ENCODE assay signal across 10 mouse cellular contexts in genomic region chr7:49084768-49085167, GRCm38 (mm10).
DNase-seq lines count a peak whose midpoint lies in the region; ATAC-seq and TF ChIP-seq lines count a peak whose summit lies in the region.
"Had no signal": no experiment of that assay in that cellular context is flagged by ENCODE, and none has a peak within 500 bp of the region (broad histone marks: within the 10 kb centered on the region; RNA-seq: fewer than 3 reads in every experiment).

No protein-coding gene starts in this region.

- H3K4me3 ChIP-seq in heart, embryonic 13.5 days = no peak overlapping the region
- H3K4me3 ChIP-seq in neural tube, embryonic 11.5 days (ENCODE audit: low read depth, low read length) = no peak overlapping the region
- no peak overlapping the region for H3K4me3 ChIP-seq in hindbrain, embryonic 14.5 days (replicated peaks; ENCODE audit: low read length)
- no peak overlapping the region for H3K4me3 ChIP-seq in neural tube, embryonic 15.5 days (replicated peaks)
- no peak overlapping the region for H3K4me3 ChIP-seq in intestine, postnatal 0 days (ENCODE audit: low read depth, low read length)

- 0 out of 2 replicates have a peak overlapping the region, but pooled peaks have one; percentile 10 for H3K4me2 ChIP-seq in heart, embryonic 13.5 days
- H3K4me2 ChIP-seq in neural tube, embryonic 11.5 days (ENCODE audit: low read depth) = no peak overlapping the region
- H3K4me2 ChIP-seq in hindbrain, embryonic 14.5 days (replicated peaks) = peak overlapping the region; percentile 21
- H3K4me2 ChIP-seq in neural tube, embryonic 15.5 days = peak overlapping the region; percentile 18
- H3K4me2 ChIP-seq in intestine, postnatal 0 days (replicated peaks; ENCODE audit: low read depth) = no peak overlapping the region

- H3K9ac ChIP-seq in heart, embryonic 13.5 days = peak overlapping the region; percentile 20; the same call in 1 of the 2 replicates
- H3K9ac ChIP-seq in neural tube, embryonic 11.5 days (ENCODE audit: low read length) = no peak overlapping the region
- H3K9ac ChIP-seq in hindbrain, embryonic 14.5 days = no peak overlapping the region
- no peak overlapping the region for H3K9ac ChIP-seq in neural tube, embryonic 15.5 days (replicated peaks)
- no peak overlapping the region for H3K9ac ChIP-seq in intestine, postnatal 0 days (ENCODE audit: low read depth, low read length)

- ATAC-seq in heart, embryonic 13.5 days (ENCODE audit: extremely low read depth, insufficient number of reproducible peaks, low FRiP score, low TSS enrichment) = no peak
- peak; percentile 25; the same call in 1 of the 2 replicates for ATAC-seq in neural tube, embryonic 11.5 days (ENCODE audit: insufficient read depth, low FRiP score, low TSS enrichment)
- ATAC-seq in hindbrain, embryonic 14.5 days (ENCODE audit: low FRiP score) = no peak
- ATAC-seq in neural tube, embryonic 15.5 days (ENCODE audit: low FRiP score) = no peak
- no peak for ATAC-seq in intestine, postnatal 0 days

- DNase-seq in heart, adult 9 months (ENCODE audit: low spot score in 2 of 2) = no peak
- peak; percentile 60 for DNase-seq in neural tube, embryonic 11.5 days (ENCODE audit: low spot score)
- no peak for DNase-seq in neural tube, embryonic 10.5 days (ENCODE audit: extremely low spot score, low spot score)
- DNase-seq in hindbrain, embryonic 14.5 days (ENCODE audit: low spot score) = no peak
- DNase-seq in cerebellum, adult 11 months = no peak
- DNase-seq: kidney, adult 18-20 months; lung, postnatal 36 days had no signal

- WGBS in heart, embryonic 13.5 days = 32% methylated on average over 8 of the region's 8 CpGs
- WGBS in neural tube, embryonic 11.5 days = 44% methylated on average over 8 of the region's 8 CpGs
- WGBS in hindbrain, embryonic 14.5 days = 21% methylated on average over 8 of the region's 8 CpGs
- WGBS in neural tube, embryonic 15.5 days = 10% methylated on average over 8 of the region's 8 CpGs
- 38% methylated on average over 8 of the region's 8 CpGs for WGBS in intestine, postnatal 0 days

- 0 out of 2 replicates have a peak, but pooled peaks cover 3% of the 10 kb centered on the region for H3K27me3 ChIP-seq in heart, embryonic 13.5 days (replicated peaks)
- H3K27me3 ChIP-seq in neural tube, embryonic 11.5 days (ENCODE audit: control insufficient read depth, insufficient read depth, low read length) = no peaks in the 10 kb centered on the region
- no peaks in the 10 kb centered on the region for H3K27me3 ChIP-seq in hindbrain, embryonic 14.5 days (ENCODE audit: control insufficient read depth, insufficient read depth, low read length)
- no peaks in the 10 kb centered on the region for H3K27me3 ChIP-seq in neural tube, embryonic 15.5 days (replicated peaks)
- no peaks in the 10 kb centered on the region for H3K27me3 ChIP-seq in intestine, postnatal 0 days (replicated peaks; ENCODE audit: control insufficient read depth, insufficient read depth, low read length)

- no peaks in the 10 kb centered on the region for H3K9me3 ChIP-seq in heart, embryonic 13.5 days
- H3K9me3 ChIP-seq in neural tube, embryonic 11.5 days (ENCODE audit: control insufficient read depth, low read length) = no peaks in the 10 kb centered on the region
- no peaks in the 10 kb centered on the region for H3K9me3 ChIP-seq in hindbrain, embryonic 14.5 days (ENCODE audit: control insufficient read depth, low read length)
- no peaks in the 10 kb centered on the region for H3K9me3 ChIP-seq in neural tube, embryonic 15.5 days (replicated peaks)
- H3K9me3 ChIP-seq in intestine, postnatal 0 days (ENCODE audit: control insufficient read depth) = no peaks in the 10 kb centered on the region

- H3K36me3 ChIP-seq in heart, embryonic 13.5 days = no peaks in the 10 kb centered on the region
- no peaks in the 10 kb centered on the region for H3K36me3 ChIP-seq in neural tube, embryonic 11.5 days (ENCODE audit: control insufficient read depth, insufficient read depth, low read length)
- H3K36me3 ChIP-seq in hindbrain, embryonic 14.5 days (replicated peaks; ENCODE audit: control insufficient read depth, insufficient read depth) = no peaks in the 10 kb centered on the region
- H3K36me3 ChIP-seq in neural tube, embryonic 15.5 days = no peaks in the 10 kb centered on the region
- H3K36me3 ChIP-seq in intestine, postnatal 0 days (ENCODE audit: control insufficient read depth, insufficient read depth) = no peaks in the 10 kb centered on the region

- H3K27ac ChIP-seq in heart, embryonic 13.5 days (replicated peaks) = peak overlapping the region; percentile 92
- peak overlapping the region; percentile 21 for H3K27ac ChIP-seq in neural tube, embryonic 11.5 days (ENCODE audit: low read depth, low read length)
- H3K27ac ChIP-seq in hindbrain, embryonic 14.5 days = peak overlapping the region; percentile 79
- peak overlapping the region; percentile 60 for H3K27ac ChIP-seq in neural tube, embryonic 15.5 days (replicated peaks)
- H3K27ac ChIP-seq in intestine, postnatal 0 days (ENCODE audit: low read depth, low read length) = no peak overlapping the region

- TF ChIP-seq CTCF in intestine, postnatal 0 days (IDR thresholded peaks at IDR 0.05; ENCODE audit: low read depth) = no peak

- peaks cover 59% of the 10 kb centered on the region for H3K4me1 ChIP-seq in heart, embryonic 13.5 days
- peaks cover 40% of the 10 kb centered on the region for H3K4me1 ChIP-seq in neural tube, embryonic 11.5 days (ENCODE audit: control insufficient read depth, insufficient read depth, low read length)
- peaks cover 65% of the 10 kb centered on the region for H3K4me1 ChIP-seq in hindbrain, embryonic 14.5 days (replicated peaks; ENCODE audit: control insufficient read depth, insufficient read depth, low read length)
- peaks cover 66% of the 10 kb centered on the region for H3K4me1 ChIP-seq in neural tube, embryonic 15.5 days
- H3K4me1 ChIP-seq in intestine, postnatal 0 days (replicated peaks; ENCODE audit: control insufficient read depth, insufficient read depth, low read length) = no peaks in the 10 kb centered on the region

Comparison
In these comparisons a context has a peak if more than half of its experiments do, and no peak if none do; other contexts are left out.
1. H3K4me2 ChIP-seq: peak in heart, embryonic 13.5 days (single experiment), hindbrain, embryonic 14.5 days (single experiment) and neural tube, embryonic 15.5 days (single experiment); none in neural tube, embryonic 11.5 days (single experiment) and intestine, postnatal 0 days (single experiment).